Mouse (Mus musculus): ENCODE results near the gene Ifi47. TPM values are rescaled to one million over a fixed set of nuclear protein-coding genes. Genes with fewer than 3 reads are reported as not detected.
"Not testable (repeated sequence)": the region's sequence is repeated elsewhere in the genome, so short reads cannot be mapped to it uniquely, and the experiment has no call there.

Gene Ifi47
- polyA plus RNA-seq (2012; rRNA removed) = 16.8 and 16.9 TPM in 2 replicates

DNA sequence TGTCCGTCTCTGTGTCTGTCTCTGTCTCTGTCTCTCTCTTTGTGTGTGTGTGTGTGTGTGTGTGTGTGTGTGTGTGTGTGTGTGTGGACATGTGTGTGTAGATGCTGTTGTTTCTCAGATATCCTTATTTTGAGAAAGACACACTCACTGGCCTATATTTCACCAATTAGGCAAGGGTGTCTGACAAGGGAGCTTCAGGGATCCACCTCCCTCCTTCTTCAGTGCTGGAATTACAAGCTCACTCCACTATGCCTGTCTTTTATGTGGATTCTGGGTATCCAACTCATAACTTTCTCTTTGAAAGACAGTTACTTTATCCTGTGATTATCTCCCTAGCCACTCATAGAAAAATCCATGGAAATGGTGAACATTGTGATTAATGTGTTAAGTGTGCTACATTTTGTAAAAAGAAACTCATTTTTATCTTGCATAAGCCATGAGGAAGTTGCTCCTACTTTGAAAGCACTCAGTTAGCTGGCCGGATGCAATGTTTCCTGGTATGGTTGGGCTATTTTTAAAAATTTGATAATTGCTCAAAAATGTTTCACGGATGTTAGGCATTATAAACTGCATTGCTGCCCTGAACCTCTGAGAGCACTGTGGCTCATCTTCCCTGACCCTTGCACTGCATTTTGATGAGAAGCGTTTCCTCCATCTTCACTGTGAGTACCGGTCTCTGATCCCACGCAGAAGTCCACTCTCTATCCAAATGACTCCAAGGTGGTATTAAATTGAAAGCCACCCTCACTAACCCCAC lies at the start of gene Ifi47:
Ifi47 (plus strand) TSS at position 587 of the 757 bp plus-strand sequence.
- WGBS = 16% methylated on average over 6 of the region's 6 CpGs
- not testable (repeated sequence) for DNase-seq (ENCODE audit: low read depth in 1 of 2, low spot score in 2 of 2); H3K4me1 ChIP-seq (ENCODE audit: control insufficient read depth, insufficient read depth, insufficient read length); H3K36me3 ChIP-seq (ENCODE audit: control insufficient read depth, insufficient read depth, low read length); H3K4me3 ChIP-seq (ENCODE audit: extremely low read depth, insufficient read depth, insufficient read length); H3K27me3 ChIP-seq (ENCODE audit: control insufficient read depth, insufficient read depth, low read length)
- peak within 1 kb of the TSS; percentile 39; the same call in 1 of the 2 replicates for H3K27ac ChIP-seq (ENCODE audit: insufficient read depth, low read length)

DNA sequence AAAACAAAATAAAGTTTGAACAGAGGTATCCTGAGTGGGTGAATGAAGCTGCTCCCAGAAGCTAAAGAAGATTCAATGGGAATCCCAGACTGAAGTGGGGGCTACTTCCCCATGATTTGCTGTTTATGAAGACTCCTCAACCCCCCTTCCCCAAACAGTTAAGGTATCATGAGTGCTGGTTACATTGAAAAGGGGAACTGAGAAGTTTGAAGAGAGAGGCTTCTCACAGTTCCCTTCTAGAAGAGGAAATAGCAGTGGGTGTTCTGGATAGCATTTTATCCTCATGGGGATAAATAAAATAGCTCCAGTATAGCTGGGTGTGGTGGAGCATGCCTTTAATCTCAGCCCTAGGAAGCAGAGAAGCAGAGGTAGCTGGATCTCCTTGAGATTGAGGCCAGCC lies 26.3 kb upstream of the Ifi47 start:
- not testable (repeated sequence) for H3K27me3 ChIP-seq (ENCODE audit: control insufficient read depth, insufficient read depth, low read length); H3K36me3 ChIP-seq (ENCODE audit: control insufficient read depth, insufficient read depth, low read length); H3K4me3 ChIP-seq (ENCODE audit: extremely low read depth, insufficient read depth, insufficient read length); DNase-seq (ENCODE audit: low read depth in 1 of 2, low spot score in 2 of 2); H3K4me1 ChIP-seq (ENCODE audit: control insufficient read depth, insufficient read depth, insufficient read length); H3K27ac ChIP-seq (ENCODE audit: insufficient read depth, low read length)

DNA sequence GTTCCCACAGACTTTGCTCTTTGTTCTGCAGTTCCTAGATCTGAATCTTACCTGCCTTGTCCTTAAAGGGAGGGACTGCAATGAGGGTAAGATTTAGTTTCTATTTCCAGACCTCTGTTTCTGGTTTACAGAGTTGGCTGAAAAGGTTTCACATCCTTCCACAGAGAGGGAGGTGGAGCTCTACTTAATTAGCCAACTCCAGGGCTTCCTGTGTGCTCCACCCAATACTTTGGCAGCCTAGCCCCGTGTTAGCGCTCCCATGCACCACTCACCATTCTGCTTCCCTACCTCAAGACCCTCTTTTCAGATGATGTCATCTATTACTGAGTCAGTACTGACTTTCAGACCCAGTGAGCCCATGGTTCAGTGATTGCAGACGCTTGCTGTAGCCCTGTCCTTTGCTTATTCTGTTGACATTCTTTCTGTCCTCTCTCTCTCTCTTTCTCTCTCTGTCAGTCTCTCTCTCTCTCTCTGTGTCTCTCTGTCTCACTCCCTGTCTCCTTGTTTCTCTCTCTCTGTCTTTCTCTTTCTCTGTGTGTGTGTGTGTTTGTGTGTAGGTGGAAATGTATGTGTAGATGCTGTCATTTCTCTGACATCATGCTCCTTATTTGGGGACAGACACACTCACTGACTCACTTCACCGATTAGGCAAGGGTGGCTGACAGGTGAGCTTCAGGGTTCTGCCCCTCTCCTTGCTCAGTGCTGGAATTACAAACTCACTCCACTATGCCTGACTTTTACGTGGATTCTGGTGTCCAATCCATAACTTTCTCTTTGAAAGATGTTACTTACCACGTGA lies 25.1 kb upstream of the Ifi47 start, which contains the start of gene 9930111J21Rik2:
9930111J21Rik2 (minus strand) TSS at position 150 of the 799 bp plus-strand sequence.
- peak within 1 kb of the TSS; percentile 72 for H3K27ac ChIP-seq (ENCODE audit: insufficient read depth, low read length)
- WGBS = 7% methylated on average over 1 of the region's 6 CpGs
- H3K4me3 ChIP-seq (ENCODE audit: extremely low read depth, insufficient read depth, insufficient read length); H3K27me3 ChIP-seq (ENCODE audit: control insufficient read depth, insufficient read depth, low read length); H3K36me3 ChIP-seq (ENCODE audit: control insufficient read depth, insufficient read depth, low read length); H3K4me1 ChIP-seq (ENCODE audit: control insufficient read depth, insufficient read depth, insufficient read length): not testable (repeated sequence)
- peak in 1 of 2 experiments; percentile 17 for DNase-seq (ENCODE audit: low read depth in 1 of 2, low spot score in 2 of 2)

DNA sequence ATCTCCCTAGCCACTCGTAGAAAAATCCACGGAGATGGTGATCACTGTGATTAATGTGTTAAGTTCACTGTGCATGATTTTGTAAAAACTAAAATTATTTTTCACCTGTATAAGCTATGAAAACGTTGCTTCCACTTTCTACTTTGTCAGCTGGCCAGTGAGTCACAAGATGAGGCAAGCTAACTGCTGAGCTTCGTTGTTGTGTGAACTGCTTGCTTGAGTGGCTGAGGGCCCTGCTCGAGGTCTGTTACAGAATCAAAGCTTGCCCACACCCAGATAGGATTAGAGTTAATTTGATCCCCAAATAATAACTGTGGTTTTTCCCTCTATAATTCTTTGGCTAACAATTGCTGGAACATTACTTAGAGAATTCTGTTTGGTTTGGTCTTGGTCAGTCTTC lies 24.5 kb upstream of the Ifi47 start:
- H3K4me1 ChIP-seq (ENCODE audit: control insufficient read depth, insufficient read depth, insufficient read length); H3K4me3 ChIP-seq (ENCODE audit: extremely low read depth, insufficient read depth, insufficient read length); H3K36me3 ChIP-seq (ENCODE audit: control insufficient read depth, insufficient read depth, low read length); DNase-seq (ENCODE audit: low read depth in 1 of 2, low spot score in 2 of 2); H3K27me3 ChIP-seq (ENCODE audit: control insufficient read depth, insufficient read depth, low read length); H3K27ac ChIP-seq (ENCODE audit: insufficient read depth, low read length): not testable (repeated sequence)
- no CpG with 5 or more reads among the region's 5 CpGs for WGBS

DNA sequence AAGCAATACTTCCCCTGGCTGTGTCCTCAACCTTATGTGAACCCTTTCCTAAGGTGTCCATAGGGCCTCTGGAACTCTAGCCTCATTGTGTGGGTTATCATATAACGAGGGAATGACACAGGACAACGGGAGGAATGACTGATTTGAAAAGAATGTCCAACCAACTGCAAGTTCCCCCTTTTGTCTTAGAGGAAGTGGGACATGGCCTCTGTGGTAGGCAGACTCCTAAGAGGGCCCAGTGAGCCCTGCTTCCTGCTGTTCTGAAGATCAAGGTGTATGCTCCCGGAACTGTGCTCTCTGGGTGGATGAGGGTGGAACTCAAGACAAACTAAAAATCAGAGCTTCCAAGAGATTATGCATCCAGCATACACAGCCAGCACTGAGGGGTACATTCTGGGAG lies 16.3 kb upstream of the Ifi47 start:
- not testable (repeated sequence) for H3K4me3 ChIP-seq (ENCODE audit: extremely low read depth, insufficient read depth, insufficient read length); H3K27me3 ChIP-seq (ENCODE audit: control insufficient read depth, insufficient read depth, low read length); DNase-seq (ENCODE audit: low read depth in 1 of 2, low spot score in 2 of 2); H3K36me3 ChIP-seq (ENCODE audit: control insufficient read depth, insufficient read depth, low read length); H3K27ac ChIP-seq (ENCODE audit: insufficient read depth, low read length); H3K4me1 ChIP-seq (ENCODE audit: control insufficient read depth, insufficient read depth, insufficient read length)
- WGBS = 22% methylated on average over 2 of the region's 3 CpGs

DNA sequence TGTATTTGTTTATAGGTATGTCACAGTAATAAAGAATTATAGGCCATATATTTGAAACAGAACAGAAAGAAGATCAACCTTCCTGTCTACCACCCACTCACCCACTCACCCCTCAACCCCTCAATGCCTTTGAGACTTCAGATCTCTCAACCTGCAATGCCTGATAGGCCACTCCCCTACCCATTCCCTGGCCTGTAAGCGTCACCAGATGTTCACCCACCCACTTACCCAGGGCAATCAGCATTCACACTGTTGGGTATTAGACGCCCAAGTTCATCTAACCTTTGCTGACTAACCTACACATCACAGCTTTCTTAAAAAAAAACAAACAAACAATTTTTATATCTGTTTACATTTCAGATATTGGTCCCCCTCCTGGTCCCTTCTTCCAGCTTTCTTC lies 14.5 kb upstream of the Ifi47 start:
- not testable (repeated sequence) for DNase-seq (ENCODE audit: low read depth in 1 of 2, low spot score in 2 of 2); H3K4me1 ChIP-seq (ENCODE audit: control insufficient read depth, insufficient read depth, insufficient read length); H3K36me3 ChIP-seq (ENCODE audit: control insufficient read depth, insufficient read depth, low read length); H3K27me3 ChIP-seq (ENCODE audit: control insufficient read depth, insufficient read depth, low read length)
- Histone ChIP-seq H3K4me3 (ENCODE audit: extremely low read depth, insufficient read depth, insufficient read length) (peak overlapping the region; percentile 23), H3K27ac (ENCODE audit: insufficient read depth, low read length) (peak overlapping the region; percentile 73)
- WGBS = 14% methylated on average over 2 of the region's 2 CpGs

DNA sequence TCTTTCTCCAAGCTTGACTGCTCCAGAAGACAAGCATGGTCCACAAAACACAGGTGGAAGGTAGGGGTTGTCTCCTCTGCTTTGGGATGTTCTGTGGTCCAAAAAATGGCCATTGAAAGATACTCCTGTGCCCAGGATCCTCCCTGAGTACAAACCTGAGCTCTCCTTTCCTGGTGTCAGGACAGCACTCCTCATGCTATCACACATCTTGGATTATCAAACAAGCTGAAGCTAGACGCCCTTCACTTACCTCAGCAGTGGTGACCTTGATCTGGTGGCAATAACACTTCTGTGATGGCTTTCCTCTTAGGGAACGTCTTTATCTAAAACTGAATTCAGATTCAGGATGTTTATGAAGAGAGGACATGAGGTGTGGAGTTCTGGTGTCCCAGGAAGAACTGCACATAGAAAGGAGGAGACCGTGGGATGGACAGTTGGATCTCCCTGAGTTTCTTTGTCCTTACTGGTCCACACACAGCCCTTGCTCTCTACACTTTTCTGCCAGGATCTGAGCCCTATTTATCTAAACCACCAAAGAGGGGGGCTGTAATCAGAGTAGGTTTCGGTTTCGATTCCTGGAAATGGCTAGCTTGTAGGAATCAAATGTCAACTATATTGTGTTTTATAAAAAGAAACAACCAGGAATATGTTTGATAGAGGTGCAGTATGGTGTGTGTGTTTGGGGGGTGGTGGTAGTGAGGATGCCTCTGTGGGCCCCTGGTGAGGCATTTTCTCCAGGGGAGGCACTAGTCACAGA lies 12.5 kb upstream of the Ifi47 start, which contains the start of gene Tgtp2:
Tgtp2 (minus strand) TSS at position 494 of the 757 bp plus-strand sequence.
- H3K27me3 ChIP-seq (ENCODE audit: control insufficient read depth, insufficient read depth, low read length); DNase-seq (ENCODE audit: low read depth in 1 of 2, low spot score in 2 of 2); H3K36me3 ChIP-seq (ENCODE audit: control insufficient read depth, insufficient read depth, low read length); H3K4me1 ChIP-seq (ENCODE audit: control insufficient read depth, insufficient read depth, insufficient read length): not testable (repeated sequence)
- 4% methylated on average over 5 of the region's 5 CpGs for WGBS
- peak within 1 kb of the TSS; percentile 77 for H3K27ac ChIP-seq (ENCODE audit: insufficient read depth, low read length)
- peak within 1 kb of the TSS; percentile 27; the same call in 1 of the 2 replicates for H3K4me3 ChIP-seq (ENCODE audit: extremely low read depth, insufficient read depth, insufficient read length)

Data from spleen, adult 2 months (tissue).